Mouse (Mus musculus) MEL (cell line): ENCODE results near the gene 6330409D20Rik. TPM values are rescaled to one million over a fixed set of nuclear protein-coding genes. Genes with fewer than 3 reads are reported as not detected.

ENCODE experiments used
- DNase-seq: peaks from one replicate; pipeline ENCODE4 v3.0.0; 2011; ENCODE audit warnings: low read depth, low spot score
- H3K27ac ChIP-seq: 2 replicates; pipeline ENCODE4 v1.5.1; 2012; ENCODE audit warnings: low read depth, mild to moderate bottlenecking, control low read depth, low read length, moderate library complexity; ENCODE audit not compliant: control insufficient read depth
- H3K27me3 ChIP-seq, 2 experiments: fragments of 150-350 bp in 1 of 2; sonication (generic) in 1 of 2; 2 replicates each; pipeline ENCODE4 v1.6.1; 2012; ENCODE audit warnings: low read length in 2 of 2, mild to moderate bottlenecking in 2 of 2, improper control_type of control experiment in 1 of 2, moderate library complexity in 1 of 2; ENCODE audit not compliant: insufficient read depth in 2 of 2, control insufficient read depth in 1 of 2
- H3K36me3 ChIP-seq, 2 experiments: 2 replicates each; pipeline ENCODE4 v1.6.1; 2012 to 2014; ENCODE audit warnings: low read length in 2 of 2, improper control_type of control experiment in 1 of 2, inconsistent platforms in 1 of 2, mild to moderate bottlenecking in 1 of 2; ENCODE audit not compliant: insufficient read depth in 2 of 2, control insufficient read depth in 1 of 2
- H3K4me1 ChIP-seq, 2 experiments: fragments of 150-350 bp in 1 of 2; sonication (generic) in 1 of 2; 2 replicates each; pipeline ENCODE4 v1.6.1; 2012; ENCODE audit warnings: low read length in 2 of 2, improper control_type of control experiment in 1 of 2, mild to moderate bottlenecking in 1 of 2; ENCODE audit not compliant: insufficient read depth in 2 of 2, control insufficient read depth in 1 of 2
- H3K4me3 ChIP-seq, 2 experiments: fragments of 150-350 bp in 1 of 2; sonication (generic) in 1 of 2; 2 replicates each; pipeline ENCODE4 v1.5.1; 2012; ENCODE audit warnings: low read depth in 2 of 2, low read length in 2 of 2, mild to moderate bottlenecking in 2 of 2, moderate library complexity in 2 of 2, control low read depth in 1 of 2, improper control_type of control experiment in 1 of 2; ENCODE audit not compliant: control insufficient read depth in 1 of 2, insufficient read depth in 1 of 2
- H3K79me2 ChIP-seq: 2 replicates; pipeline ENCODE4 v1.6.1; 2012; ENCODE audit warnings: mild to moderate bottlenecking, low read length, moderate library complexity; ENCODE audit not compliant: control insufficient read depth, poor library complexity, insufficient read depth
- H3K9ac ChIP-seq: 2 replicates; pipeline ENCODE4 v1.6.1; 2012; ENCODE audit warnings: low read depth, mild to moderate bottlenecking, control low read depth, low read length, moderate library complexity; ENCODE audit not compliant: control insufficient read depth, poor library complexity, severe bottlenecking
- H3K9me3 ChIP-seq: fragments of 150-350 bp; sonication (generic); replicated peaks from 2 replicates; pipeline ENCODE4 v1.6.1; 2012; ENCODE audit warnings: mild to moderate bottlenecking, low read length, improper control_type of control experiment, moderate library complexity; ENCODE audit not compliant: insufficient read depth
- CHD1 ChIP-seq: IDR thresholded peaks from 2 replicates; pipeline ENCODE4 v1.6.1; 2012; ENCODE audit warnings: low read depth, mild to moderate bottlenecking, inconsistent platforms, low read length, improper control_type of control experiment
- E2F4 ChIP-seq: IDR thresholded peaks from 2 replicates; pipeline ENCODE4 v1.6.1; 2011; ENCODE audit warnings: low read depth, low read length, improper control_type of control experiment, borderline replicate concordance
- ELF1 ChIP-seq: IDR thresholded peaks from 2 replicates; pipeline ENCODE4 v1.6.1; 2014; ENCODE audit warnings: low read depth, mild to moderate bottlenecking, inconsistent platforms, low read length, improper control_type of control experiment, moderate library complexity
- ETS1 ChIP-seq: IDR thresholded peaks from 2 replicates; pipeline ENCODE4 v1.6.1; 2012; ENCODE audit warnings: low read depth, mild to moderate bottlenecking, inconsistent platforms, low read length, improper control_type of control experiment, moderate library complexity
- MAFK ChIP-seq: IDR thresholded peaks from 2 replicates; pipeline ENCODE4 v1.6.1; 2011; ENCODE audit warnings: low read depth, mild to moderate bottlenecking, low read length, improper control_type of control experiment, borderline replicate concordance
- MAZ ChIP-seq: IDR thresholded peaks from 2 replicates; pipeline ENCODE4 v1.6.1; 2012; ENCODE audit warnings: low read depth, mild to moderate bottlenecking, inconsistent platforms, low read length, improper control_type of control experiment
- POLR2A ChIP-seq, 2 experiments: IDR thresholded peaks; 2 replicates each; pipeline ENCODE4 v1.6.1; 2011 to 2012; ENCODE audit warnings: low read length in 2 of 2, mild to moderate bottlenecking in 2 of 2, control low read depth in 1 of 2, improper control_type of control experiment in 1 of 2, low read depth in 1 of 2, moderate library complexity in 1 of 2; ENCODE audit not compliant: control insufficient read depth in 1 of 2, insufficient read depth in 1 of 2, poor library complexity in 1 of 2
- POLR2AphosphoS5 ChIP-seq: IDR thresholded peaks from 2 replicates; pipeline ENCODE4 v1.6.1; 2012; ENCODE audit warnings: low read depth, borderline replicate concordance, mild to moderate bottlenecking, inconsistent platforms, low read length, moderate library complexity, mixed read lengths
- SIN3A ChIP-seq: IDR thresholded peaks from 2 replicates; pipeline ENCODE4 v1.6.1; 2012; ENCODE audit warnings: low read length, improper control_type of control experiment, inconsistent platforms
- TCF12 ChIP-seq: IDR thresholded peaks from 2 replicates; pipeline ENCODE4 v1.6.1; 2014; ENCODE audit warnings: low read depth, mild to moderate bottlenecking, inconsistent platforms, low read length, improper control_type of control experiment, moderate library complexity
- UBTF ChIP-seq: IDR thresholded peaks from 2 replicates; pipeline ENCODE4 v1.6.1; 2012; ENCODE audit warnings: low read depth, mild to moderate bottlenecking, inconsistent platforms, low read length, improper control_type of control experiment, moderate library complexity, borderline replicate concordance; ENCODE audit not compliant: insufficient read depth
- USF1 ChIP-seq: IDR thresholded peaks from 2 replicates; pipeline ENCODE4 v1.6.1; 2014; ENCODE audit warnings: low read depth, mild to moderate bottlenecking, inconsistent platforms, low read length, improper control_type of control experiment, moderate library complexity
- ZC3H11A ChIP-seq: IDR thresholded peaks from 2 replicates; pipeline ENCODE4 v1.6.1; 2012; ENCODE audit warnings: low read depth, mild to moderate bottlenecking, inconsistent platforms, low read length, improper control_type of control experiment
- polyA plus RNA-seq, 2 experiments: library from polyadenylated mRNA; stranded (reverse) in 1 of 2; unstranded in 1 of 2; fragments of >175 nt in 1 of 2; fragments of >200 nt in 1 of 2; gene quantifications; 2 replicates each; pipeline versions ENCODE4 v1.2.1 to v1.2.4; 2012; ENCODE audit warnings: low replicate concordance in 2 of 2, low read depth in 1 of 2; ENCODE audit not compliant: insufficient read length in 2 of 2, insufficient read depth in 1 of 2, missing spikeins in 1 of 2
- total RNA-seq: library from RNA; depleted of rRNA; stranded (reverse); fragments of 300-350 nt; gene quantifications from 2 replicates; pipeline ENCODE4 v1.2.3, GENCODE M21; 2012

6330409D20Rik gene
- total and polyA plus RNA-seq, 3 experiments: not detected

DNA sequence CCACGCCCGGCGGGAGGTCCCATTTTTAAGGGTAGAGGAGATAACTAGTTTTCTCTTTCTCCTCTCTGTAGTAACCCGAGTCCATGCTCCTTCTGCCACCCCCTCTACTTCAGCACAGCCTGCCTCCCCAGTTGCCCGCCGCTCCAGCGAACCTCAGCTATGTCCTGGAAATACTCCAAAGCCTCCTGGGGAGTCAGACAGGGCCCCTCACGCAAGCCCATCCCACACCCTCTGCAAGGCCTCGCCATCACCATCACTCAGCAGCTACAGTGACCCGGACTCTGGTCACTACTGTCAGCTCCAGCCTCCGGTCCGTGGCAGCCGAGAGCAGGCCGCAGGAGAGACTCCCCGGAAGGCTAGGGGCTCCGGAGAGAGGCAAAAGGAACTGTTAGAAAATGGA lies 8.3 kb upstream of the 6330409D20Rik start:
- Histone ChIP-seq H3K4me3 (no peak overlapping the region), H3K9ac (no peak overlapping the region), H3K79me2 (no peaks in the 10 kb centered on the region), H3K27me3 (no peaks in the 10 kb centered on the region), H3K27ac (no peak overlapping the region), H3K4me1 (no peaks in the 10 kb centered on the region), H3K36me3 (no peaks in the 10 kb centered on the region), H3K9me3 (no peaks in the 10 kb centered on the region)
- TF ChIP-seq MAFK: no peak
- TF ChIP-seq TCF12: no peak
- no peak for TF ChIP-seq ZC3H11A
- TF ChIP-seq UBTF: no peak
- no peak for TF ChIP-seq USF1
- no peak for TF ChIP-seq ELF1
- TF ChIP-seq POLR2A (IDR thresholded peaks at IDR 0.05; ENCODE audit: control insufficient read depth in 1 of 2, insufficient read depth in 1 of 2, low read depth in 1 of 2, low read length in 2 of 2, poor library complexity in 1 of 2): no peak
- no peak for TF ChIP-seq MAZ
- TF ChIP-seq CHD1: no peak
- TF ChIP-seq SIN3A: no peak
- DNase-seq: no peak

DNA sequence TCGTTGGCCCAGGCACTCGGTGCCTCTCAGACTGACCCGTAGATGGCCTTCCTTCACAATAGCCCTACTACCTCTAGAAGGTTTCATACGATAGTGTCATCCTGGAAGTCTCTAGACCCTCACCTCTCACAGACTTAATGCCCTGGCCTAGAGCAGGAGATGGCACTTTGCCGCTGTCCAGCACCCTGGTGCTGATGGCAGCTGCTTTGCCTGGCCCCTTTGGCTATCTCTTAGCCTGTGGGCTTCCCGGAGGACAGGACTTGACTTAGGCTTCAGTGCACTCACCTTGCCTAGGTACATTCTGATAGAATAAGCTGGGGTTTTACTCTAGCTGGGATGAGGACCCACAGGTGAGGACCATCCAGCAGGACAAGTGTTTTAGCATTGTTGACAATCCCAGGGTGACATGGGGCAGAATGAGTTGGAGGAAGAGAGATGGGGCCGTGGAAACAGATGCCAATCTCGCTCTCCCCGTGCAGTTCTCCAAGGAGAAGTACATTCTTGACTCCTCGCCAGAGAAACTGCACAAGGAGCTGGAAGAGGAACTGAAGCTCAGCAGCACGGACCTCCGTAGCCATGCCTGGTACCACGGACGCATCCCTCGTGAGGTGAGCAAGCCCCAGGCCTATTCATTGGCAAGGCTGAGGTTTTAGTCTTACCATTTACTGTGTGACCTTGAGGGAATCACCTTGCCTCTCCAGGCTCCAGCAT lies 3.6 kb upstream of the 6330409D20Rik start:
- Histone ChIP-seq H3K4me3 (no peak overlapping the region), H3K27ac (no peak overlapping the region), H3K27me3 (no peaks in the 10 kb centered on the region), H3K79me2 (no peaks in the 10 kb centered on the region), H3K36me3 (no peaks in the 10 kb centered on the region)
- TF ChIP-seq ETS1 (no peak), SIN3A (0 out of 2 replicates have a peak, but pooled peaks have one; percentile 30)
- TF ChIP-seq, all 39 proteins: peak for 1
- DNase-seq: peak; percentile 47
- H3K9me3 ChIP-seq: no peaks in the 10 kb centered on the region
- no peaks in the 10 kb centered on the region for H3K4me1 ChIP-seq
- no peak overlapping the region for H3K9ac ChIP-seq

GRCm38 (mm10) chr2:32742173-32742531 lies 1.3 kb upstream of the 6330409D20Rik start:
- TF ChIP-seq E2F4 (no peak), USF1 (no peak), MAZ (no peak), POLR2AphosphoS5 (no peak)
- Histone ChIP-seq H3K4me1 (no peaks in the 10 kb centered on the region), H3K9ac (no peak overlapping the region), H3K9me3 (no peaks in the 10 kb centered on the region), H3K79me2 (no peaks in the 10 kb centered on the region), H3K4me3 (no peak overlapping the region), H3K36me3 (no peaks in the 10 kb centered on the region), H3K27me3 (peaks cover 0 to 3% of the 10 kb centered on the region in 2 experiments; a peak in 1 of 4 replicates), H3K27ac (no peak overlapping the region)
- no peak for DNase-seq
